Mouse (Mus musculus) T-cell, adult 2 months (primary cell): ENCODE results near the gene Crls1.

Source experiments
- DNase-seq: peaks from one replicate; pipeline ENCODE4 v3.0.0; 2022; ENCODE audit warnings: low spot score

Crls1 gene

DNA sequence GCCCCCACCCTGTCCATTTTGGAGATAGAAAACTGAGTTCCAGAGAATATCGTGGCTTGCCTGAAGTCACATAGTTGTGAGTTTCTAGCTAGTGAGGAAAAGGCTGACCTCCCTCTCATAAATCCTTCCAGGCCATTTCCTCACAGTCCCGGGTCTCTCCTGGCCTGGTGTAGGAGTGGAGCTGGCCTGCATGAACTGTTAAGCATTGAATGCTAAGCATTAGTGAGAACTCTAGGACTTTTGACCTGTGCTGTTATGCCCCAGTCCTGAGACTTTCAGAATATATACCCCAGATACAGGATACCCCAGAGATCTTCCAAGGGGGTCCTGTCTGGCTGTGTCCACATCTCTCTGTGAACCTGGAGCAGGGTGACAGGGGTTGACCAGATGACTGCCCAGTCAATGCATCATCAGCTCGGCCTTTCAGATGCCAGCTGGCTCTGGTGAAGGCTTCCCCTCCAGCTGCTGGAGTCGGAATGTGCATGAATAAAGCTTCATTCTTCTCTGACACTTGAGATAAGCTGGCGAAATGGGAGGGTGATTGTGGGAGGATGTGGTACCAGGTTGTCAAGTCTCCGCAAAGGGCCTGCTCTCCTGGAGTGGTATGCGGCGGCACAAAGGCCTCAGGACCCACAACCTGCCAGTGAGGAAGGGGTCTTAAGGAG, 38.0 kb downstream of the Crls1 start:
- DNase-seq: no peak

DNA sequence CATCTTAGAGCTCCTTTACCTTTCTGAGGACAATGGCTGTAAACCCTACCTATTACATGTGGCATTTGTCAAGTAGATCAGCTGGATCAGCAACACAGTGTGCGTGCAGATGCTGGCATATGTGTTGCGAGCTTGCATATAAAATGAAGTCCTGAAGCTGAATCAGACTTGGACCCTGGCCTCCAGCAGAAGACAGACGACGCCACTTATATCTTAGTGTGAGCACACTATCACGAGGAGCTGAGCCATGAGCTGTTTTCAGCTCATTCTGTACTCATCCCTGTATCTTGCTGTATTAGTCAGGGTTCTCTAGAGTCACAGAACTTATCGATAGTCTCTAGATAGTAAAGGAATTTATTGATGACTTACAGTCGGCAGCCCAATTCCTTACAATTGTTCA, 38.8 kb downstream of the Crls1 start:
- no peak for DNase-seq

GRCm38 (mm10) chr2:132893826-132894225, 47.4 kb downstream of the Crls1 start:
- no peak for DNase-seq

- DNase-seq: no peak
Measured at GRCm38 (mm10) chr2:132898211-132898610, 51.7 kb downstream of the Crls1 start.

- no peak for DNase-seq
Measured at GRCm38 (mm10) chr2:132900596-132900995, 54.1 kb downstream of the Crls1 start.

DNA sequence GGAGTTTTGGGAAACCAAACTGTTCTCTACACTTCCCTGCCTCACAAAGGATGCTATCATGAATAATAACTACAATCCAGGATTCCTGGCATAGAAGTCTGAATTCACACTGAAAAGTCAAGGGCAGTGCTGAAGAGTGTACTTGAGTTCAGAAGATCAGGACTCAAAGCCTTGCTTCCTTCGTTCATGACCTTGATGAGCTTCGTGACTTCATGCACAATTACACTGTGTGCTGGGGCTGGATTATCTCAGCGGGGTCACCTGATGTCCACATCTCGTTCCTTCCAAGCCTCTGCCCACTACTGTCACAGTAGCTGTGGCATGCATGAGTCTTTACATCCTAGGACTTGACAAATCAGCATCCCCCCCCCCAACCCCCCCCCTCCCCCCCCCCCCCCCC, 55.2 kb downstream of the Crls1 start:
- no peak for DNase-seq

DNA sequence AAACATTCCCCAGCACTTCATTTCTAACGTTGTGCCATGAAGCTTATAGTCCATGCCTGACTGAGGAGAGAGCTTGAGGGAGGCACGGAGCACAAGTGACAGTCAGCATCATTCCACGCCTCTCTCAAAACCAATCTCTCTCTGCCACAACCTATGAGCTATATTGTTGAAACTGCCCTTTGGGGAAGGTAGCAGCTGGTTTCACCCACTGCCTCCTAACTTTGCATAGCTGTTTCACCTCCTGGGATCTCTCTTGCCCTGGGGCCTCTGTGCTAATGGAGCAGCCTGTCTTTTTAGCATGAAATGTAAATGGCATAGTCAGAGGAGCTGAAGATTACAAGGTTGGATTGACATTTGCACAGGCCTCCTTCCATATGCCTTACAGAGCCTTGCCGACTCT, 55.6 kb downstream of the Crls1 start:
- DNase-seq: no peak

DNA sequence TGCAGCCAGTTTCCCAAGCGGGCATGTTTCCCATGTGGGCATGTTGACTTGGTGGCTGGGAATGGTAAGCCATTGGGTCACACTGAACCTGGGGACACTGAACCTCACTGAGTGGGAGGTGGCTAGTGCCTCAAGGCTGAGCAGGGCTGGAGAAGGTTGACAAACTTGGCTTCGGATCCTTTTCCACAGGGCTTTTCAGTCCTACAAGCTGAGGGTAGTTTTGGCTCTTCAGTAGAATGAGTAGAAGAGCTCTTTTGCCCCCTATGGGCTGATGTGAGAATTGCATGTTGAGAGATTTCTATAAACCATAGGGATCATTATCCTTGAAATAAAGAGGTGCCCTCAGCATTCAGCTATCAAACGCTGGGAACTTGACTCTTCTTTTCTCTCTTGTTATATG, 57.0 kb downstream of the Crls1 start:
- peak; percentile 17 for DNase-seq

GRCm38 (mm10) chr2:132904961-132905360, 58.5 kb downstream of the Crls1 start:
- no peak for DNase-seq

- DNase-seq: peak; percentile 10
Measured at GRCm38 (mm10) chr2:132906763-132907162, 60.3 kb downstream of the Crls1 start.

DNA sequence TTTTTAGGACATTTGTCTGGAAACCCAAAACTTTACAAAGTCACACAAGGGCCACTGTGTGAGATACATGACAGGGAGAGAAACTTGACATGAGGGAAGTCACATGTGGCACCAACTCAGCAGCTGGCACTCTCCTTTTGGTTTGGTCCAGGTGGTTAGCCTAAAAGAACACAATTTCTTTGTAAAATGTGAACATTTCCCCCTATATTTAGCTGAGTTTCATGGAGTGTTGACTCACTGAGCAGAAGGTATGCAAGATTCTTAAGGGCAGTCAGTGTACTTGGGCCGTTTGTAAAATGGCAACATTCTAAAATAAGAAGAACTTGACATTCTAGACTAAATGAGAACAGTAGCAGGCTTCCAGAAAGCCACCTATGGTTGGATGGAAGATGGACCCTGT, 68.3 kb downstream of the Crls1 start:
- no peak for DNase-seq
